Mouse (Mus musculus): ENCODE data around the gene Soat2.

Gene Soat2

GRCm38 (mm10) chr15:102114651-102115260 lies 35.6 kb upstream of the Soat2 start:
- no peak for DNase-seq

- DNase-seq = no peak
Measured at GRCm38 (mm10) chr15:102115731-102116231, 34.5 kb upstream of the Soat2 start.

GRCm38 (mm10) chr15:102116753-102117415 lies 33.4 kb upstream of the Soat2 start:
- DNase-seq = no peak

- DNase-seq = peak; percentile 69 to 76
Measured at GRCm38 (mm10) chr15:102117461-102118443, 32.6 kb upstream of the Soat2 start.

GRCm38 (mm10) chr15:102118591-102118990 lies 31.7 kb upstream of the Soat2 start:
- no peak for DNase-seq

- no peak for DNase-seq
Measured at GRCm38 (mm10) chr15:102119121-102119830, 31.1 kb upstream of the Soat2 start.

GRCm38 (mm10) chr15:102119831-102120170 lies 30.5 kb upstream of the Soat2 start:
- no peak for DNase-seq

- DNase-seq = no peak
Measured at GRCm38 (mm10) chr15:102120530-102120929, 29.8 kb upstream of the Soat2 start.

GRCm38 (mm10) chr15:102126303-102126702 lies 24.0 kb upstream of the Soat2 start:
- DNase-seq = peak; percentile 60 to 67

- DNase-seq = no peak
Measured at GRCm38 (mm10) chr15:102133314-102133713, 17.0 kb upstream of the Soat2 start.

- no peak for DNase-seq
Measured at GRCm38 (mm10) chr15:102134709-102135108, 15.6 kb upstream of the Soat2 start.

GRCm38 (mm10) chr15:102135522-102136128 lies 14.7 kb upstream of the Soat2 start:
- DNase-seq = peak in 1 of 2 experiments; percentile 43

GRCm38 (mm10) chr15:102136129-102136758 lies 14.1 kb upstream of the Soat2 start, which contains the start of gene Spryd3:
Spryd3 (minus strand) TSS chr15:102136234.
- peak; percentile 96 to 97 for DNase-seq

- DNase-seq = no peak
Measured at GRCm38 (mm10) chr15:102141120-102141519, 9.2 kb upstream of the Soat2 start.

- peak; percentile 37 to 60 for DNase-seq
Measured at GRCm38 (mm10) chr15:102142914-102143912, 7.1 kb upstream of the Soat2 start.

- peak; percentile 47 to 60 for DNase-seq
Measured at GRCm38 (mm10) chr15:102144274-102144711, 6.0 kb upstream of the Soat2 start, which contains the start of gene Igfbp6. Igfbp6 (plus strand) TSS chr15:102144362.

GRCm38 (mm10) chr15:102144726-102145125 lies 5.6 kb upstream of the Soat2 start:
- no peak for DNase-seq

GRCm38 (mm10) chr15:102145330-102145729 lies 5.0 kb upstream of the Soat2 start:
- DNase-seq = no peak

- DNase-seq = no peak
Measured at GRCm38 (mm10) chr15:102146089-102146488, 4.2 kb upstream of the Soat2 start.

GRCm38 (mm10) chr15:102146882-102147281 lies 3.4 kb upstream of the Soat2 start:
- peak; percentile 68 to 72 for DNase-seq

All from kidney, postnatal 4 days (tissue).